Comparison of ENCODE assay signal across 8 mouse cellular contexts in genomic region chr6:48396686-48397085, GRCm38 (mm10). TPM values are rescaled to one million over a fixed set of nuclear protein-coding genes. Genes with fewer than 3 reads are reported as not detected.
DNase-seq lines count a peak whose midpoint lies in the region; ATAC-seq and TF ChIP-seq lines count a peak whose summit lies in the region.

No protein-coding gene starts in this region.

- 88% methylated on average over 1 of the region's 1 CpGs for WGBS in liver, embryonic 15.5 days (ENCODE audit: insufficient replicate concordance)
- 85% methylated on average over 1 of the region's 1 CpGs for WGBS in liver, postnatal 0 days (ENCODE audit: insufficient replicate concordance)
- WGBS in intestine, embryonic 14.5 days: 94% methylated on average over 1 of the region's 1 CpGs
- 92% methylated on average over 1 of the region's 1 CpGs for WGBS in neural tube, embryonic 15.5 days

- H3K27ac ChIP-seq in liver, embryonic 15.5 days (replicated peaks): no peak overlapping the region
- no peak overlapping the region for H3K27ac ChIP-seq in liver, postnatal 0 days (ENCODE audit: low read depth)
- H3K27ac ChIP-seq in intestine, embryonic 14.5 days (ENCODE audit: low read depth): no peak overlapping the region
- no peak overlapping the region for H3K27ac ChIP-seq in neural tube, embryonic 15.5 days (replicated peaks)

- no peak overlapping the region for H3K4me3 ChIP-seq in liver, embryonic 15.5 days (replicated peaks)
- no peak overlapping the region for H3K4me3 ChIP-seq in liver, postnatal 0 days (ENCODE audit: low read depth, low read length)
- peak overlapping the region; percentile 84; the same call in 1 of the 2 replicates for H3K4me3 ChIP-seq in intestine, embryonic 14.5 days (ENCODE audit: low read depth, low read length)
- peak overlapping the region; percentile 80 for H3K4me3 ChIP-seq in neural tube, embryonic 15.5 days (replicated peaks)

- H3K36me3 ChIP-seq in liver, embryonic 15.5 days (replicated peaks): no peaks in the 10 kb centered on the region
- no peaks in the 10 kb centered on the region for H3K36me3 ChIP-seq in liver, postnatal 0 days (replicated peaks; ENCODE audit: insufficient read depth, low read length)
- no peaks in the 10 kb centered on the region for H3K36me3 ChIP-seq in intestine, embryonic 14.5 days (ENCODE audit: control insufficient read depth, insufficient read depth, low read length)
- no peaks in the 10 kb centered on the region for H3K36me3 ChIP-seq in neural tube, embryonic 15.5 days

- TF ChIP-seq CTCF in liver, postnatal 0 days (IDR thresholded peaks at IDR 0.05; ENCODE audit: low read depth): no peak

- ATAC-seq in liver, embryonic 15.5 days (ENCODE audit: insufficient read depth): no peak
- no peak for ATAC-seq in liver, postnatal 0 days
- no peak for ATAC-seq in intestine, embryonic 14.5 days (replicated peaks; ENCODE audit: low FRiP score, low TSS enrichment, low read depth)
- ATAC-seq in neural tube, embryonic 15.5 days (ENCODE audit: low FRiP score): no peak
- no peak for ATAC-seq in megakaryocyte, adult 5-6 weeks (ENCODE audit: poor library complexity, severe bottlenecking)

- H3K4me1 ChIP-seq in liver, embryonic 15.5 days (replicated peaks): peaks cover 12% of the 10 kb centered on the region
- peaks cover 8% of the 10 kb centered on the region; the same call in 1 of the 2 replicates for H3K4me1 ChIP-seq in liver, postnatal 0 days (ENCODE audit: insufficient read depth)
- peaks cover 8% of the 10 kb centered on the region; the same call in 1 of the 2 replicates for H3K4me1 ChIP-seq in intestine, embryonic 14.5 days (replicated peaks; ENCODE audit: control insufficient read depth, insufficient read depth, low read length)
- H3K4me1 ChIP-seq in neural tube, embryonic 15.5 days: peaks cover 40% of the 10 kb centered on the region

- no peaks in the 10 kb centered on the region for H3K9me3 ChIP-seq in liver, embryonic 15.5 days (replicated peaks)
- no peaks in the 10 kb centered on the region for H3K9me3 ChIP-seq in liver, postnatal 0 days (ENCODE audit: low read length)
- H3K9me3 ChIP-seq in intestine, embryonic 14.5 days (ENCODE audit: control insufficient read depth, low read length): no peaks in the 10 kb centered on the region
- no peaks in the 10 kb centered on the region for H3K9me3 ChIP-seq in neural tube, embryonic 15.5 days (replicated peaks)

- DNase-seq in adrenal gland, adult 8-10 months: peak; percentile 4
- DNase-seq in adrenal gland, postnatal 4 days (ENCODE audit: low spot score in 2 of 2): no peak
- DNase-seq in liver, postnatal 0 days: no peak
- DNase-seq in intestine, embryonic 14.5 days (ENCODE audit: low spot score): no peak
- no peak for DNase-seq in retina, embryonic 14.5 days (ENCODE audit: low spot score)

- peak overlapping the region; percentile 88 for H3K4me2 ChIP-seq in liver, embryonic 15.5 days
- H3K4me2 ChIP-seq in liver, postnatal 0 days (ENCODE audit: low read depth, low read length): no peak overlapping the region
- peak overlapping the region; percentile 81 for H3K4me2 ChIP-seq in intestine, embryonic 14.5 days (ENCODE audit: low read length)
- peak overlapping the region; percentile 65 for H3K4me2 ChIP-seq in neural tube, embryonic 15.5 days

- no peak overlapping the region for H3K9ac ChIP-seq in liver, embryonic 15.5 days
- no peak overlapping the region for H3K9ac ChIP-seq in liver, postnatal 0 days (replicated peaks)
- peak overlapping the region; percentile 76; the same call in 1 of the 2 replicates for H3K9ac ChIP-seq in intestine, embryonic 14.5 days (ENCODE audit: low read length)
- peak overlapping the region; percentile 85; the same call in 1 of the 2 replicates for H3K9ac ChIP-seq in neural tube, embryonic 15.5 days (replicated peaks)

- H3K27me3 ChIP-seq in liver, embryonic 15.5 days: no peaks in the 10 kb centered on the region
- no peaks in the 10 kb centered on the region for H3K27me3 ChIP-seq in liver, postnatal 0 days (ENCODE audit: insufficient read depth, low read length)
- no peaks in the 10 kb centered on the region for H3K27me3 ChIP-seq in intestine, embryonic 14.5 days (replicated peaks; ENCODE audit: control insufficient read depth, insufficient read depth, low read length)
- no peaks in the 10 kb centered on the region; the same call in 1 of the 2 replicates for H3K27me3 ChIP-seq in neural tube, embryonic 15.5 days (replicated peaks)

- no peak for TF ChIP-seq EP300 in liver, postnatal 0 days (IDR thresholded peaks at IDR 0.05; ENCODE audit: low read depth)

RNA-seq across cellular contexts. Expression of gene Krba1, which starts 1.3 kb away (rescaled TPM):
- total RNA-seq in adrenal gland, adult 8-10 months (2022): 10 to 100 TPM; 44.0 to 56.6 (median 50.8) TPM
- total RNA-seq in adrenal gland, postnatal 4 days (2021): 10 to 100 TPM; 47.5 to 50.8 TPM
- polyA plus RNA-seq in liver, embryonic 15.5 days (2015; fragmentation: Nextera tagmentation; extraction: Ambion mirVana): 1.6 and 1.8 TPM in 2 replicates
- 1.9 and 2.2 TPM in 2 replicates for polyA plus RNA-seq in liver, postnatal 0 days (2015; fragmentation: Nextera tagmentation; extraction: Ambion mirVana)
- polyA plus RNA-seq in intestine, embryonic 14.5 days (2014; fragmentation: Nextera tagmentation; extraction: Ambion mirVana): 19.6 and 20.7 TPM in 2 replicates
- polyA plus RNA-seq in neural tube, embryonic 15.5 days (2015; fragmentation: Nextera tagmentation; extraction: Ambion mirVana): 23.5 and 25.0 TPM in 2 replicates
- total RNA-seq in megakaryocyte, adult 5-6 weeks (2015): 0.67 and 1.1 TPM in 2 replicates
- 1.2 and 1.9 TPM in 2 replicates for total RNA-seq in megakaryocyte, adult 5-6 weeks (2017)

RNA-seq across cellular contexts. Expression of gene Zfp467, which starts 48.9 kb away (rescaled TPM):
- 10 to 100 TPM; 56.7 to 68.0 (median 60.6) TPM for total RNA-seq in adrenal gland, adult 8-10 months (2022)
- 10 to 100 TPM; 64.1 to 64.7 TPM for total RNA-seq in adrenal gland, postnatal 4 days (2021)
- polyA plus RNA-seq in liver, embryonic 15.5 days (2015; fragmentation: Nextera tagmentation; extraction: Ambion mirVana): 2.7 and 2.9 TPM in 2 replicates
- 4.9 TPM in 2 replicates for polyA plus RNA-seq in liver, postnatal 0 days (2015; fragmentation: Nextera tagmentation; extraction: Ambion mirVana)
- polyA plus RNA-seq in intestine, embryonic 14.5 days (2014; fragmentation: Nextera tagmentation; extraction: Ambion mirVana): 22.4 and 23.1 TPM in 2 replicates
- 27.6 and 33.6 TPM in 2 replicates for polyA plus RNA-seq in neural tube, embryonic 15.5 days (2015; fragmentation: Nextera tagmentation; extraction: Ambion mirVana)
- total RNA-seq in megakaryocyte, adult 5-6 weeks (2015): 23.7 and 28.7 TPM in 2 replicates
- total RNA-seq in megakaryocyte, adult 5-6 weeks (2017): 7.4 and 9.0 TPM in 2 replicates

RNA-seq across cellular contexts. Expression of gene Sspo, which starts 51.3 kb away (rescaled TPM):
- total RNA-seq in adrenal gland, adult 8-10 months (2022): 1 to 10 TPM; 2.7 to 9.7 (median 5.6) TPM
- 1 to 10 TPM; 2.6 to 4.0 TPM for total RNA-seq in adrenal gland, postnatal 4 days (2021)
- 0.03 TPM in 1 of 2 replicates, not detected in the other for polyA plus RNA-seq in liver, embryonic 15.5 days (2015; fragmentation: Nextera tagmentation; extraction: Ambion mirVana)
- 0.01 and 0.06 TPM in 2 replicates for polyA plus RNA-seq in liver, postnatal 0 days (2015; fragmentation: Nextera tagmentation; extraction: Ambion mirVana)
- polyA plus RNA-seq in intestine, embryonic 14.5 days (2014; fragmentation: Nextera tagmentation; extraction: Ambion mirVana): 0.32 and 0.40 TPM in 2 replicates
- 0.34 and 0.54 TPM in 2 replicates for polyA plus RNA-seq in neural tube, embryonic 15.5 days (2015; fragmentation: Nextera tagmentation; extraction: Ambion mirVana)
- total RNA-seq in megakaryocyte, adult 5-6 weeks (2015): 0.02 TPM in 1 of 2 replicates, not detected in the other
- not detected in 2 replicates for total RNA-seq in megakaryocyte, adult 5-6 weeks (2017)

Comparison
In these comparisons a context has a peak if more than half of its experiments do, and no peak if none do; other contexts are left out.
1. H3K4me3 ChIP-seq: peak in intestine, embryonic 14.5 days (single experiment) and neural tube, embryonic 15.5 days (single experiment); none in liver, embryonic 15.5 days (single experiment) and liver, postnatal 0 days (single experiment).
2. H3K9ac ChIP-seq: peak in intestine, embryonic 14.5 days (single experiment) and neural tube, embryonic 15.5 days (single experiment); none in liver, embryonic 15.5 days (single experiment) and liver, postnatal 0 days (single experiment).